Mouse (Mus musculus) B cell, adult 2 months (primary cell): ENCODE measurements around the gene Sipa1l2.
A peak's percentile ranks its signal among the peaks of the same experiment; 100 is the strongest.

Experiments
- DNase-seq, 2 experiments: peaks; one replicate each; pipeline ENCODE4 v3.0.0; 2022

Sipa1l2 gene

GRCm38 (mm10) chr8:125576127-125576526 lies 6.5 kb upstream of the Sipa1l2 start:
- DNase-seq: no peak

- DNase-seq: peak; percentile 46 to 50
Measured at GRCm38 (mm10) chr8:125574280-125574679, 4.7 kb upstream of the Sipa1l2 start.

GRCm38 (mm10) chr8:125572246-125572645 lies 2.6 kb upstream of the Sipa1l2 start:
- DNase-seq: no peak

- DNase-seq: peak; percentile 63 to 68
Measured at GRCm38 (mm10) chr8:125570835-125571465, 1.3 kb upstream of the Sipa1l2 start.

- DNase-seq: no peak
Measured at GRCm38 (mm10) chr8:125570389-125570788, 781 bp upstream of the Sipa1l2 start.

- DNase-seq: peak; percentile 56 to 65
Measured at GRCm38 (mm10) chr8:125568851-125569532, 616 bp downstream of the Sipa1l2 start.

- peak; percentile 58 to 69 for DNase-seq
Measured at GRCm38 (mm10) chr8:125568421-125568850, 1.2 kb downstream of the Sipa1l2 start.

- peak; percentile 53 to 61 for DNase-seq
Measured at GRCm38 (mm10) chr8:125567569-125567968, 2.0 kb downstream of the Sipa1l2 start.

- DNase-seq: no peak
Measured at GRCm38 (mm10) chr8:125562878-125563277, 6.7 kb downstream of the Sipa1l2 start.

- DNase-seq: no peak
Measured at GRCm38 (mm10) chr8:125560825-125561490, 8.7 kb downstream of the Sipa1l2 start.

GRCm38 (mm10) chr8:125559066-125559653 lies 10.4 kb downstream of the Sipa1l2 start:
- DNase-seq: no peak

- peak; percentile 94 to 95 for DNase-seq
Measured at GRCm38 (mm10) chr8:125558109-125559065, 11.2 kb downstream of the Sipa1l2 start.

- no peak for DNase-seq
Measured at GRCm38 (mm10) chr8:125557391-125558108, 12.1 kb downstream of the Sipa1l2 start.

- no peak for DNase-seq
Measured at GRCm38 (mm10) chr8:125556706-125557105, 12.9 kb downstream of the Sipa1l2 start.

- DNase-seq: no peak
Measured at GRCm38 (mm10) chr8:125550567-125550966, 19.0 kb downstream of the Sipa1l2 start.

- no peak for DNase-seq
Measured at GRCm38 (mm10) chr8:125547296-125547695, 22.3 kb downstream of the Sipa1l2 start.

- DNase-seq: no peak
Measured at GRCm38 (mm10) chr8:125545866-125546265, 23.7 kb downstream of the Sipa1l2 start.

- DNase-seq: peak in 1 of 2 experiments; percentile 22
Measured at GRCm38 (mm10) chr8:125542893-125543613, 26.6 kb downstream of the Sipa1l2 start.

GRCm38 (mm10) chr8:125539056-125540013 lies 30.3 kb downstream of the Sipa1l2 start:
- no peak for DNase-seq

- no peak for DNase-seq
Measured at GRCm38 (mm10) chr8:125538265-125538664, 31.3 kb downstream of the Sipa1l2 start.
